14 mouse cellular contexts compared by ENCODE assay signal in the genomic region with DNA sequence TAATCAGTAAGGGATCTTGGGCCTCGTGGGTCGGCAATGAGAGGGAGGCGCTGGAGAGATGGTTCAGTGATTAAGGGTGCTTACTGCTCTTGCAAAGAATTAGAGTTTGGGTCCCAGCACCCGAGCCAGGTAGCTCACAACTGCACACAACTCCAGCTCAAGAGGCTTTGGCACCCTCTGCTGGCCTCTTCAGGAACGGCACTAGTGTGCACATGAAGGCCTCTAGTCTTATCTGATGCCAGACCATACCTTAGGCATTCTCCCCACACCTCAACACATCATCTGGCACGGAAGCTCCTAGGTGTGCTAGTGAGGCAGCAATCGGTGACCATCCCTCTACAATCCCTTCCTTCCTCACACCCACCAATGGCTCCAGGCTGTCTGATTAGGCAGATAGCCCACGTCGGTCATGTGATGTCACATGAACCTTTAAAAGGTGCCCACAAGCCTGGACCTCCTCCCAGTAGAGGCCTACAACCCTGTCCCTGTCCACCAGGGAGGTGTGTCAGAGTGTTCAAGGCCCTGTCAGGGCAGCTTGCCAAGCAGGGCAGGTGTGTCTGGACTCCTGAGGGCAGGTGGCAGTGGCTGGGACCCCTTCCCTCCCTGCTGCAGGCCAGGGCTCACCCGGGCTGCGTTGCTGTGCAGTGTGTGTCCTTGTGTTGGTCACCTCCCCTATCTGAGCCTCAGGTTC. TPM values are rescaled to one million over a fixed set of nuclear protein-coding genes. Genes with fewer than 3 reads are reported as not detected.
DNase-seq lines count a peak whose midpoint lies in the region; ATAC-seq and TF ChIP-seq lines count a peak whose summit lies in the region.
"Had no signal": no experiment of that assay in that cellular context is flagged by ENCODE, and none has a peak within 500 bp of the region (broad histone marks: within the 10 kb centered on the region; RNA-seq: fewer than 3 reads in every experiment).

No protein-coding gene starts in this region.

- peak; percentile 52 for DNase-seq in CD4-positive, CD25-positive, alpha-beta regulatory T cell, adult 2 months (ENCODE audit: low read depth, low spot score)
- DNase-seq in lung, adult 2 months: no peak
- no peak for DNase-seq in lung, postnatal 4 days
- DNase-seq in c-Kit-positive CD71-positive TER-119-negative erythroid progenitor cells, embryonic 14.5 days (ENCODE audit: low read depth): peak; percentile 34
- peak; percentile 60 for DNase-seq in splenic B cell, adult 2 months (ENCODE audit: low read depth, low spot score)
- DNase-seq in right cerebral cortex, postnatal 10 days (ENCODE audit: low spot score in 2 of 2): no peak
- DNase-seq: cerebellum, adult 11 months had no signal

- H3K9me3 ChIP-seq in hindbrain, embryonic 12.5 days (replicated peaks): no peaks in the 10 kb centered on the region
- H3K9me3 ChIP-seq: embryonic facial prominence, embryonic 13.5 days; heart, embryonic 15.5 days had no signal

- H3K27ac ChIP-seq in hindbrain, embryonic 12.5 days: no peak overlapping the region
- H3K27ac ChIP-seq: embryonic facial prominence, embryonic 13.5 days; heart, embryonic 15.5 days; macrophage had no signal

- H3K4me2 ChIP-seq in hindbrain, embryonic 12.5 days (replicated peaks): no peak overlapping the region
- H3K4me2 ChIP-seq: embryonic facial prominence, embryonic 13.5 days; heart, embryonic 15.5 days had no signal

- H3K27me3 ChIP-seq in splenic B cell, adult 2 months (ENCODE audit: control insufficient read depth, insufficient read depth, low read length, poor library complexity, severe bottlenecking): no peaks in the 10 kb centered on the region; the same call in 1 of the 2 replicates
- H3K27me3 ChIP-seq in hindbrain, embryonic 12.5 days: no peaks in the 10 kb centered on the region
- H3K27me3 ChIP-seq: embryonic facial prominence, embryonic 13.5 days; heart, embryonic 15.5 days had no signal

- no peaks in the 10 kb centered on the region for H3K36me3 ChIP-seq in splenic B cell, adult 2 months (ENCODE audit: control insufficient read depth, insufficient read depth, low read length, poor library complexity, severe bottlenecking)
- H3K36me3 ChIP-seq in hindbrain, embryonic 12.5 days: no peaks in the 10 kb centered on the region
- H3K36me3 ChIP-seq: embryonic facial prominence, embryonic 13.5 days; heart, embryonic 15.5 days had no signal

- H3K4me1 ChIP-seq in lung, adult 2 months (ENCODE audit: control insufficient read depth, insufficient read depth, low read length): no peaks in the 10 kb centered on the region; the same call in 1 of the 2 replicates
- H3K4me1 ChIP-seq in hindbrain, embryonic 12.5 days: peaks cover 4% of the 10 kb centered on the region

- no peak for ATAC-seq in CD4-positive, CD25-positive, alpha-beta regulatory T cell, adult 4 months
- no peak for ATAC-seq in hindbrain, embryonic 12.5 days (ENCODE audit: low FRiP score)

- H3K9ac ChIP-seq in hindbrain, embryonic 12.5 days: no peak overlapping the region
- H3K9ac ChIP-seq: embryonic facial prominence, embryonic 13.5 days; heart, embryonic 15.5 days had no signal

- H3K4me3 ChIP-seq in lung, adult 2 months (replicated peaks; ENCODE audit: extremely low read depth, low read depth, low read length): no peak overlapping the region
- no peak overlapping the region for H3K4me3 ChIP-seq in hindbrain, embryonic 12.5 days
- H3K4me3 ChIP-seq: embryonic facial prominence, embryonic 13.5 days; heart, embryonic 15.5 days had no signal

- no peak for TF ChIP-seq POLR2A in lung, adult 2 months (IDR thresholded peaks at IDR 0.05; ENCODE audit: borderline replicate concordance, extremely low read depth, low read depth, low read length)

- WGBS in lung, adult 2 months: 88% methylated on average over 11 of the region's 11 CpGs
- 90% methylated on average over 11 of the region's 11 CpGs for WGBS in hindbrain, embryonic 12.5 days

- peak; percentile 55; the same call in 1 of the 2 replicates for TF ChIP-seq CTCF in lung, adult 2 months (IDR thresholded peaks at IDR 0.05; ENCODE audit: insufficient read depth, low read length)

RNA-seq across cellular contexts. Expression of a gene that starts 50.8 kb away (rescaled TPM):
- under 1 TPM; 0.89 to 0.98 TPM for polyA plus RNA-seq in CD4-positive, CD25-positive, alpha-beta regulatory T cell, adult 4 months (2017; shearing (Covaris generic))
- 29.0 and 32.0 TPM in 2 replicates for polyA plus RNA-seq in lung, adult 2 months (2012; rRNA removed)
- 3.6 and 4.5 TPM in 2 replicates for polyA plus RNA-seq in hindbrain, embryonic 12.5 days (2016; fragmentation: Nextera tagmentation; extraction: Ambion mirVana)

RNA-seq across cellular contexts. Expression of a gene that starts 56.5 kb away (rescaled TPM):
- polyA plus RNA-seq in CD4-positive, CD25-positive, alpha-beta regulatory T cell, adult 4 months (2017; shearing (Covaris generic)): not detected
- polyA plus RNA-seq in lung, adult 2 months (2012; rRNA removed): 0.08 TPM in 1 of 2 replicates, not detected in the other
- polyA plus RNA-seq in hindbrain, embryonic 12.5 days (2016; fragmentation: Nextera tagmentation; extraction: Ambion mirVana): 0.15 TPM in 1 of 2 replicates, not detected in the other
- polyA plus RNA-seq: embryonic facial prominence, embryonic 13.5 days; heart, embryonic 15.5 days; intestine, embryonic 14.5 days; macrophage; neural tube, embryonic 11.5 days had no signal

Comparison
In these comparisons a context has a peak if more than half of its experiments do, and no peak if none do; other contexts are left out.
1. DNase-seq: peak in CD4-positive, CD25-positive, alpha-beta regulatory T cell, adult 2 months (single experiment), c-Kit-positive CD71-positive TER-119-negative erythroid progenitor cells, embryonic 14.5 days (single experiment) and splenic B cell, adult 2 months (single experiment); none in lung, adult 2 months (single experiment), lung, postnatal 4 days (0 of 2) and right cerebral cortex, postnatal 10 days (0 of 2).